Mouse (Mus musculus): ENCODE data around the gene Il17f. TPM values are rescaled to one million over a fixed set of nuclear protein-coding genes. Genes with fewer than 3 reads are reported as not detected.
A peak's percentile ranks its signal among the peaks of the same experiment; 100 is the strongest.

Il17f gene
- polyA plus RNA-seq, 1 experiment, result 2.2 TPM

DNA sequence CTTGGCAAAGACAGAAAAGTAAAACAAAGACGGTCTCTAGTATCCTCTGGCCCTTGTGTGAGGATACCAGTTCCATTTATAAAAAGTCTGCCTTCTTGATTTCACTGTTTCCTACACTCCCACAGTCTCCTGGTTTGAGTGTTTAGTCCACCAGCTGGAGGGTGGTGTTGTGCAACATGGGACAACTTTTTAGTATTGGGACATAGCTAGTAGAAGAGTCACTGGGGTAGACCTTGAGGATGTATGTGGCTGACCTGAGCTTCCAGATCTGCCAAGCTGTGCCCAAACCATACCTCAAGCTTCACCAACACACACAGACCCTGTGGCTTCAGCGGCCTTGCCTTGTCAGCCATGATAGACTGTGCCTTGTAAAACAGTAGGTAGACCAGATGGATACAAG is 37.6 kb upstream of the Il17f start:
- Histone ChIP-seq H3K9ac (ENCODE audit: low read depth, poor library complexity, severe bottlenecking) (no peak overlapping the region), H3K4me3 (ENCODE audit: low read depth, low read length) (no peak overlapping the region), H3K4me1 (ENCODE audit: control insufficient read depth, insufficient read depth, low read length) (no peaks in the 10 kb centered on the region), H3K9me3 (replicated peaks; ENCODE audit: control insufficient read depth, insufficient read depth, low read length, poor library complexity, severe bottlenecking) (no peaks in the 10 kb centered on the region), H3K27me3 (ENCODE audit: control insufficient read depth, insufficient read depth, low read length, poor library complexity, severe bottlenecking) (no peaks in the 10 kb centered on the region), H3K36me3 (ENCODE audit: control insufficient read depth, insufficient read depth, low read length, poor library complexity, severe bottlenecking) (no peaks in the 10 kb centered on the region), H3K27ac (ENCODE audit: insufficient read depth, low read length) (no peak overlapping the region)
- TF ChIP-seq POLR2A (IDR thresholded peaks at IDR 0.05; ENCODE audit: insufficient read depth, low read length) (no peak), CTCF (IDR thresholded peaks at IDR 0.05; ENCODE audit: low read depth, low read length) (no peak), EP300 (IDR thresholded peaks at IDR 0.05; ENCODE audit: insufficient read depth, low read depth, low read length) (no peak)

DNA sequence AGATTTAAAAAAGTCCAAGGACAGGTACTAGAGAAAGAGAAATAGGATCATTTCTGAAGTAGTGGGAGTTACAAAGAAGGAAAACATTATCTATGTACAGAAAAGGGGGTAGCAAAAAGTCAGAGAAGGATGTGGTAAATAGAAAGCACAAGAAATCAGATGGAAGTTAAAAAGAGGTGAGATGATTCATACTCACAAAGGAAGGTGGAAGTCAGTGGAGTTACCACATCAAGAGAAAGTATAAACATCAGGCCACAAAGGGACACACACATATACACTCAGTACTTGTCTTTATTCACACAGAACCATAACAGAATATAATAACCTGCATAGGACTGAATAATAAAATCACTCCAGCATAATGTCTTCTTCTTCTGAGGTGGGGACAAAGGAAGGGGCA is 34.6 kb upstream of the Il17f start:
- H3K36me3 ChIP-seq (ENCODE audit: control insufficient read depth, insufficient read depth, low read length, poor library complexity, severe bottlenecking), result no peaks in the 10 kb centered on the region
- no peak overlapping the region for H3K9ac ChIP-seq (ENCODE audit: low read depth, poor library complexity, severe bottlenecking)
- no peaks in the 10 kb centered on the region for H3K9me3 ChIP-seq (replicated peaks; ENCODE audit: control insufficient read depth, insufficient read depth, low read length, poor library complexity, severe bottlenecking)
- H3K27ac ChIP-seq (ENCODE audit: insufficient read depth, low read length), result no peak overlapping the region
- no peak for TF ChIP-seq CTCF (IDR thresholded peaks at IDR 0.05; ENCODE audit: low read depth, low read length)
- TF ChIP-seq EP300 (IDR thresholded peaks at IDR 0.05; ENCODE audit: insufficient read depth, low read depth, low read length), result no peak
- no peak for TF ChIP-seq POLR2A (IDR thresholded peaks at IDR 0.05; ENCODE audit: insufficient read depth, low read length)
- no peak overlapping the region for H3K4me3 ChIP-seq (ENCODE audit: low read depth, low read length)
- H3K27me3 ChIP-seq (ENCODE audit: control insufficient read depth, insufficient read depth, low read length, poor library complexity, severe bottlenecking), result no peaks in the 10 kb centered on the region
- H3K4me1 ChIP-seq (ENCODE audit: control insufficient read depth, insufficient read depth, low read length), result no peaks in the 10 kb centered on the region

DNA sequence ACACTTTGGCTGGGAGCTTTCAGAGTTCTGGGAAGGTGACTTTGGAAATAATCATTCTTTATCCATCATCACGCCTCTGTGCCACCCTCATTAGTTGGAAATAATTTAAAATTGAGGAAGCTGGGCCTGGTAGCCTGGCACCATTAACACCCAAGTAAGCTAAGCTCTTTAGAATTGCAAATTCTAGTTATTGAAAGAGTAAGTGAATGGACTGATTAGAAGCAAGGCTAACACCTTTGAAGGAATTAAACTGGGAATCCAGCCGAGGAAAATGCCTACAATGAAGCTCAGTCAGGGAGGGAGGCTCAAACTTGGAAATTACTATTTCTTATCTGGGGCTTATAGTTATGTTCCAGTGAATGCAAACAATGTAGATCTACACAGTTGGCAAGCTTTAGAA is 33.5 kb upstream of the Il17f start:
- no peak for TF ChIP-seq CTCF (IDR thresholded peaks at IDR 0.05; ENCODE audit: low read depth, low read length)
- no peak for TF ChIP-seq EP300 (IDR thresholded peaks at IDR 0.05; ENCODE audit: insufficient read depth, low read depth, low read length)
- TF ChIP-seq POLR2A (IDR thresholded peaks at IDR 0.05; ENCODE audit: insufficient read depth, low read length), result no peak

DNA sequence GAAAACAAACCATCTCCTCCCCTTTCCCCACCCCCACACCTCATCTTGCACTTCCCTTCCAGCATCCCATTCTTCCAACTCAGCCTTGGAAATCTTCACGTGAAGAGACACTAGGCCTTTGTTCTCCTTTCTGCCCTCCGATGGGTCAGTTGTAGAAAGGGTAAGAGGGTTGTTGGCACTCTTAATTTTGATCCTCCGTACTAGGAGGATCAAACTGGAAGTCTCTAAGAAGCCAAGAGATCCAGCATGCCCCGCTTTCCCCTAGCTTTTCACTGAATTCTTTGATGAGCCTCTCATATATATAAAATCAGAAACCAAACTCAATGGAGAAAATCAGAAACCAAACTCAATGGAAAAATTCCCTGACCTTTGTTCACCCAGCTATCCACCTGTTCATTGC is 33.1 kb upstream of the Il17f start:
- Histone ChIP-seq H3K4me3 (ENCODE audit: low read depth, low read length) (no peak overlapping the region), H3K27me3 (ENCODE audit: control insufficient read depth, insufficient read depth, low read length, poor library complexity, severe bottlenecking) (no peaks in the 10 kb centered on the region), H3K27ac (ENCODE audit: insufficient read depth, low read length) (no peak overlapping the region), H3K9ac (ENCODE audit: low read depth, poor library complexity, severe bottlenecking) (no peak overlapping the region), H3K4me1 (ENCODE audit: control insufficient read depth, insufficient read depth, low read length) (no peaks in the 10 kb centered on the region), H3K9me3 (replicated peaks; ENCODE audit: control insufficient read depth, insufficient read depth, low read length, poor library complexity, severe bottlenecking) (no peaks in the 10 kb centered on the region), H3K36me3 (ENCODE audit: control insufficient read depth, insufficient read depth, low read length, poor library complexity, severe bottlenecking) (peaks cover 3% of the 10 kb centered on the region; the same call in 1 of the 2 replicates)
- TF ChIP-seq CTCF (IDR thresholded peaks at IDR 0.05; ENCODE audit: low read depth, low read length) (no peak), EP300 (IDR thresholded peaks at IDR 0.05; ENCODE audit: insufficient read depth, low read depth, low read length) (no peak), POLR2A (IDR thresholded peaks at IDR 0.05; ENCODE audit: insufficient read depth, low read length) (no peak)

More for the DNA sequence above, 33.5 kb upstream of the Il17f start:
- Histone ChIP-seq H3K4me1 (ENCODE audit: control insufficient read depth, insufficient read depth, low read length) (no peaks in the 10 kb centered on the region), H3K9ac (ENCODE audit: low read depth, poor library complexity, severe bottlenecking) (no peak overlapping the region), H3K27ac (ENCODE audit: insufficient read depth, low read length) (no peak overlapping the region), H3K4me3 (ENCODE audit: low read depth, low read length) (no peak overlapping the region), H3K9me3 (replicated peaks; ENCODE audit: control insufficient read depth, insufficient read depth, low read length, poor library complexity, severe bottlenecking) (no peaks in the 10 kb centered on the region), H3K27me3 (ENCODE audit: control insufficient read depth, insufficient read depth, low read length, poor library complexity, severe bottlenecking) (no peaks in the 10 kb centered on the region), H3K36me3 (ENCODE audit: control insufficient read depth, insufficient read depth, low read length, poor library complexity, severe bottlenecking) (no peaks in the 10 kb centered on the region)

DNA sequence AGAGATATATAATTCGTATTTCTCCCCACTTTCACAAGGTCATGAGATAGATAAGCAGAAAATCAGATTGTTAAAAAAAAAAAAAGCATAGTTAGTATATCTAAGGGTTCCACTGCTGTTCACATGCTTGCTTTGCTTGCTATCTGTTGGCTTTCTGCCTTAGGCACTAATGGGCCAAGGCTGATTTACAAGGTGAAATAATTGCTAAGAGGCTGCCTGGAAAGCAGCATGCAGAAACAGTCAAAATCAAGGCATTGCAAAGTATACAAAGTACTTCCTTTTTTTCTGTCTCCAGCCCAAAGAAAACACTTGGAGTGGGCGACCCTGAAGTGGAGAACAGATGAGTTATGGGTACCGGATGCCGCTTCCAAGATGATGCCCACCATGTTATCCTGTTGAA is 30.5 kb upstream of the Il17f start:
- no peak for TF ChIP-seq POLR2A (IDR thresholded peaks at IDR 0.05; ENCODE audit: insufficient read depth, low read length)
- no peak for TF ChIP-seq CTCF (IDR thresholded peaks at IDR 0.05; ENCODE audit: low read depth, low read length)
- no peak for TF ChIP-seq EP300 (IDR thresholded peaks at IDR 0.05; ENCODE audit: insufficient read depth, low read depth, low read length)
- Histone ChIP-seq H3K27ac (ENCODE audit: insufficient read depth, low read length) (no peak overlapping the region), H3K27me3 (ENCODE audit: control insufficient read depth, insufficient read depth, low read length, poor library complexity, severe bottlenecking) (no peaks in the 10 kb centered on the region), H3K9ac (ENCODE audit: low read depth, poor library complexity, severe bottlenecking) (no peak overlapping the region), H3K4me1 (ENCODE audit: control insufficient read depth, insufficient read depth, low read length) (no peaks in the 10 kb centered on the region), H3K36me3 (ENCODE audit: control insufficient read depth, insufficient read depth, low read length, poor library complexity, severe bottlenecking) (peaks cover 27% of the 10 kb centered on the region), H3K9me3 (replicated peaks; ENCODE audit: control insufficient read depth, insufficient read depth, low read length, poor library complexity, severe bottlenecking) (no peaks in the 10 kb centered on the region), H3K4me3 (ENCODE audit: low read depth, low read length) (no peak overlapping the region)

DNA sequence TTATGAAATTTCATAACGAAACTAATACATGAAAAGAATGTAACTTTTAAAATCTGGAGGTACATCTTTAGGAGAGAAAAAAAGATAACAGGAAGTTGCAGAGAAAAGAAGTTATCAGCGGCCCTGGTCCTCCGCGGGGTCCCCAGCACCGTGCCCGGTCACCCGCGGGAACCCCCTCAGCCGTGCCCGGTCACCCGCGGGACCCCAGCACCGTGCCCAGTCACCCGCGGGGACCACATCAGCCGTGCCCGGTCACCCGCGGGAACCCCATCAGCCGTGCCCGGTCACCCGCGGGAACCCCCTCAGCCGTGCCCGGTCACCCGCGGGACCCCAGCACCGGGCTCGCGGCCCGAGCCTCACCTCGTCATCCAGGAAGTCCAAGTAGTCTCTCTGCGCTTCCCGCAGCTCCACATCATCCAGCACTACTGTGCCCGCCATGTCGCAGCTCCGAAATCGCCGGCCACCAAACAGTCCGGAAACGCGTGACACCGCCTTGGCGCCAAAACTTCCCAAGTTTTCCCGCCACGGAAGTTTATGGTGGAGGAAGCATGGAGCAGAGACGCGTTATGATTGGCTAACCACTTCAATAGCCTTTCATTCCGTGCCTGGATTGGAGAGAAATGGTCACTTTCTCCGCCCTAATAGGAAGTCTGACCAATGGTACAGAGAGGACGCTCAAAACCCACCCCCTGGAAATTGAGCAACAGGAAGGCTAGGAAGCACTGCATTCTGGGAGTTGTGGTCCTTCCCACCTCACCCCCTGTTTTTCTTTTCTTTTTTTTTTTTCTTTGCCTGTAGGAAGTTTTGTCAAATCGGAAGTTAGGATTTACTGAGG is 29.6 kb upstream of the Il17f start, which contains the start of gene Mcm3:
Mcm3 (minus strand) TSS at position 542 of the 835 bp plus-strand sequence.
- H3K36me3 ChIP-seq (ENCODE audit: control insufficient read depth, insufficient read depth, low read length, poor library complexity, severe bottlenecking), result peaks cover 37% of the 10 kb centered on the region
- no peaks in the 10 kb centered on the region for H3K27me3 ChIP-seq (ENCODE audit: control insufficient read depth, insufficient read depth, low read length, poor library complexity, severe bottlenecking)
- H3K27ac ChIP-seq (ENCODE audit: insufficient read depth, low read length), result no peak within 1 kb of the TSS

More for the DNA sequence above, 29.6 kb upstream of the Il17f start, which contains the start of gene Mcm3:
- H3K9ac ChIP-seq (ENCODE audit: low read depth, poor library complexity, severe bottlenecking), result peak within 1 kb of the TSS; percentile 99
- no peaks in the 10 kb centered on the region for H3K4me1 ChIP-seq (ENCODE audit: control insufficient read depth, insufficient read depth, low read length)
- H3K4me3 ChIP-seq (ENCODE audit: low read depth, low read length), result peak within 1 kb of the TSS; percentile 74
- peak; percentile 60 for TF ChIP-seq POLR2A (IDR thresholded peaks at IDR 0.05; ENCODE audit: insufficient read depth, low read length)
- TF ChIP-seq CTCF (IDR thresholded peaks at IDR 0.05; ENCODE audit: low read depth, low read length), result no peak
- no peaks in the 10 kb centered on the region for H3K9me3 ChIP-seq (replicated peaks; ENCODE audit: control insufficient read depth, insufficient read depth, low read length, poor library complexity, severe bottlenecking)
